Mouse (Mus musculus): ENCODE results near the gene Rps10. TPM values are rescaled to one million over a fixed set of nuclear protein-coding genes. Genes with fewer than 3 reads are reported as not detected.
A peak's percentile ranks its signal among the peaks of the same experiment; 100 is the strongest.

Gene Rps10
- 510 and 518 TPM in 2 replicates for polyA plus RNA-seq (2014; fragmentation: Nextera tagmentation; extraction: Ambion mirVana)

GRCm38 (mm10) chr17:27636132-27637020 lies at the start of gene Rps10:
Rps10 (minus strand) TSS chr17:27636669.
- no peak for ATAC-seq (ENCODE audit: low read depth)
- peak within 1 kb of the TSS; percentile 73; the same call in 1 of the 2 replicates for H3K9ac ChIP-seq (replicated peaks; ENCODE audit: low read depth, low read length)
- H3K27ac ChIP-seq (ENCODE audit: low read depth, low read length) = peak within 1 kb of the TSS; percentile 84; the same call in 1 of the 2 replicates
- peaks cover 14% of the 10 kb centered on the region for H3K4me1 ChIP-seq (ENCODE audit: control insufficient read depth, insufficient read depth, low read length)
- 0 out of 2 replicates have a peak, but pooled peaks cover 2% of the 10 kb centered on the region for H3K27me3 ChIP-seq (ENCODE audit: control insufficient read depth, insufficient read depth, low read length)
- 19% methylated on average over 18 of the region's 18 CpGs for WGBS
- peak within 1 kb of the TSS; percentile 97 for H3K4me2 ChIP-seq (ENCODE audit: low read depth, low read length)
- H3K4me3 ChIP-seq (ENCODE audit: low read depth, low read length) = peak within 1 kb of the TSS; percentile 82
- H3K9me3 ChIP-seq (ENCODE audit: control insufficient read depth, low read length) = no peaks in the 10 kb centered on the region
- peaks cover 20% of the 10 kb centered on the region for H3K36me3 ChIP-seq (ENCODE audit: control insufficient read depth, insufficient read depth, low read length)

DNA sequence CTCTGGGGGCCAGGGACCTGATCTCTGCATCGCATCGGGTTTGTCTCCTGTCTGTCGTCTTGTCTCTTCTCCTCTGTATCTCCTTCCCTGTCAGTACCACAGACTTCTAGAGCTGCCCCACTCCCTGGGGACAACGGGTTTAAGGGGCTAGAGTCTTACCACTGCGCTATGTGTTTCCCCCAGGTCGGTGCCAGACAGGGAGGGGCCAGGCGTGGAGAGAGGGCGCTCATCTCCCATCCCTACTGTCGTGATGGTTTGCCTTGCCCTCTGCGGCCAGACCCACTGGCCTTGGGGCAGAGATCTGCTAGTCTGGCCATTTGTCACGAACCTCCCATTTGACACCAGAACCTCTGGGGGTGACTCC lies 49.1 kb upstream of the Rps10 start:
- H3K27me3 ChIP-seq (ENCODE audit: control insufficient read depth, insufficient read depth, low read length) = peaks cover 3% of the 10 kb centered on the region; the same call in 1 of the 2 replicates
- WGBS = 3% methylated on average over 11 of the region's 11 CpGs
- H3K4me2 ChIP-seq (ENCODE audit: low read depth, low read length) = peak overlapping the region; percentile 92
- ATAC-seq (ENCODE audit: low read depth) = peak; percentile 57
- no peaks in the 10 kb centered on the region for H3K9me3 ChIP-seq (ENCODE audit: control insufficient read depth, low read length)
- H3K4me1 ChIP-seq (ENCODE audit: control insufficient read depth, insufficient read depth, low read length) = peaks cover 13% of the 10 kb centered on the region
- no peak overlapping the region for H3K27ac ChIP-seq (ENCODE audit: low read depth, low read length)
- H3K4me3 ChIP-seq (ENCODE audit: low read depth, low read length) = peak overlapping the region; percentile 55
- peak overlapping the region; percentile 73 for H3K9ac ChIP-seq (replicated peaks; ENCODE audit: low read depth, low read length)
- no peaks in the 10 kb centered on the region for H3K36me3 ChIP-seq (ENCODE audit: control insufficient read depth, insufficient read depth, low read length)

- ATAC-seq (ENCODE audit: low read depth) = peak; percentile 69
- Histone ChIP-seq H3K27ac (ENCODE audit: low read depth, low read length) (peak overlapping the region; percentile 28; the same call in 1 of the 2 replicates), H3K27me3 (ENCODE audit: control insufficient read depth, insufficient read depth, low read length) (peaks cover 3% of the 10 kb centered on the region; the same call in 1 of the 2 replicates), H3K4me2 (ENCODE audit: low read depth, low read length) (peak overlapping the region; percentile 92), H3K4me3 (ENCODE audit: low read depth, low read length) (peak overlapping the region; percentile 55), H3K4me1 (ENCODE audit: control insufficient read depth, insufficient read depth, low read length) (peaks cover 13% of the 10 kb centered on the region), H3K36me3 (ENCODE audit: control insufficient read depth, insufficient read depth, low read length) (no peaks in the 10 kb centered on the region), H3K9ac (replicated peaks; ENCODE audit: low read depth, low read length) (peak overlapping the region; percentile 73), H3K9me3 (ENCODE audit: control insufficient read depth, low read length) (no peaks in the 10 kb centered on the region)
- WGBS = under 1% methylated on average over 37 of the region's 53 CpGs
Measured at GRCm38 (mm10) chr17:27684886-27685549, 48.5 kb upstream of the Rps10 start.

DNA sequence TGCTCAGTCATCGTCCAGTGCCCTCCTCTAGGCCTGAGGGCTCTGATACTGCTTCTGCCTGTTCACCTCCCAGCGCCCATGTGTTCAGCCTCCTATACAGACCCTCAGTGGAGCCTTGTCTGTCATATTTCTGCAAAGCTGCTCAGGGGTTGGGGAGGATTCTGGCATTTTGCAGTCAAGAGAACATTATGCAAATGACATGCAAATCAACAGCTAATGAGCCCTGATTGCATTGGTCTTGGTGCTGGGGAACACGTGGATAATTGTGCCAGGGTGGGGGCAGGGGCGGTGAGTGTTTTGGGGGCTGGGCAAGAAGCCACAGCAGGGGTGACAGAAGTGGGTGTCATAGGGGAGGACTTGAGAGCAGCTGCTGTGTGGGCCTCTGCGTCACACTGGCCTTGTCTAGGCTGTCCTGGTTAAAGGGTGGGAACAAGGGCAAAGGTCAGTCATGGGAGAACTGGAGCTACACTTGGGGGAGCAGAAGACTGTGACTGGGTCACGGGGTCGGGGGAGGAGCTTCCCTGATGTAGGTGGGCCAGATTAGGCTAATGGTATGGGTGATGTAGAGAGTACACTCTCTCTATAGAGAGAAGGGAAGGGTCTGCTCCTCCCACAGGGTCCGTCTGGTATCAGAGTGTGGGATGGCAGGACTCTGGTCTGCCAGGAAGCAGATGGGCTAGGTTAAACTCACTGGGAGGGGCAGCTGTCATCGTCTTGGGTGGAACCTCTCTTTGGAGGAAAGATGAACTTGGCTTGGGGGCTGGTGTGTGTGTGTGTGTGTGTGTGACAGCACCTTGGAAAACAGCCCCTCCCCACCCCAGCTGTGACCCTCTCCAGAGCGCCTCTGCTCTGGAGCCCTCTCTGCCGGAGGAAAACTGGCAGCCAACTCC lies 42.7 kb upstream of the Rps10 start:
- 28% methylated on average over 11 of the region's 11 CpGs for WGBS
- Histone ChIP-seq H3K27ac (ENCODE audit: low read depth, low read length) (peak overlapping the region; percentile 82), H3K27me3 (ENCODE audit: control insufficient read depth, insufficient read depth, low read length) (no peaks in the 10 kb centered on the region), H3K4me2 (ENCODE audit: low read depth, low read length) (no peak overlapping the region), H3K9me3 (ENCODE audit: control insufficient read depth, low read length) (no peaks in the 10 kb centered on the region), H3K4me3 (ENCODE audit: low read depth, low read length) (no peak overlapping the region), H3K4me1 (ENCODE audit: control insufficient read depth, insufficient read depth, low read length) (peaks cover 15% of the 10 kb centered on the region), H3K9ac (replicated peaks; ENCODE audit: low read depth, low read length) (no peak overlapping the region), H3K36me3 (ENCODE audit: control insufficient read depth, insufficient read depth, low read length) (no peaks in the 10 kb centered on the region)
- peak; percentile 83 for ATAC-seq (ENCODE audit: low read depth)

- no peak overlapping the region for H3K27ac ChIP-seq (ENCODE audit: low read depth, low read length)
- no peaks in the 10 kb centered on the region for H3K9me3 ChIP-seq (ENCODE audit: control insufficient read depth, low read length)
- H3K4me1 ChIP-seq (ENCODE audit: control insufficient read depth, insufficient read depth, low read length) = peaks cover 15% of the 10 kb centered on the region
- H3K27me3 ChIP-seq (ENCODE audit: control insufficient read depth, insufficient read depth, low read length) = no peaks in the 10 kb centered on the region
- no peak overlapping the region for H3K4me3 ChIP-seq (ENCODE audit: low read depth, low read length)
- H3K36me3 ChIP-seq (ENCODE audit: control insufficient read depth, insufficient read depth, low read length) = no peaks in the 10 kb centered on the region
- 82% methylated on average over 5 of the region's 5 CpGs for WGBS
- no peak overlapping the region for H3K9ac ChIP-seq (replicated peaks; ENCODE audit: low read depth, low read length)
- ATAC-seq (ENCODE audit: low read depth) = no peak
- no peak overlapping the region for H3K4me2 ChIP-seq (ENCODE audit: low read depth, low read length)
Measured at GRCm38 (mm10) chr17:27677756-27678155, 41.3 kb upstream of the Rps10 start.

DNA sequence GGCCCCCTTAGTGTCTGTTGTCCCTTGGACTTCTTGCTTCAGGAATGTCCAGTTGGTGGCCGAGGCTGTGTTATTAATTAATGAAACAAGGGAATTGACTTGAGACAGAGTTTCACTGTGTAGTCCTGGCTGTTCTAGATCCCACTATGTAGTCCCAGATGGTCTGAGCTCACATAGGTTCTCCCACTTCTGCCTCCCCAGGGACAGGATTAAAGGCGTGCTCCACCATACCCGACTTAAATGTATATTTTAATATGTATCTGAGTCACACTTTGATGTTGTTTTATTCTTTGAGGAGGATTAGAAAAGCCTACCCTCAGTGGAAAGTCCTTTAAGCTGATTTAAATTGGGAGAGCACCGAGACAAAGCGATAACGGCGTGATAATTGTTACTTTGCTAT lies 39.8 kb upstream of the Rps10 start:
- Histone ChIP-seq H3K4me2 (ENCODE audit: low read depth, low read length) (no peak overlapping the region), H3K27ac (ENCODE audit: low read depth, low read length) (no peak overlapping the region), H3K9me3 (ENCODE audit: control insufficient read depth, low read length) (no peaks in the 10 kb centered on the region), H3K4me1 (ENCODE audit: control insufficient read depth, insufficient read depth, low read length) (peaks cover 15% of the 10 kb centered on the region), H3K27me3 (ENCODE audit: control insufficient read depth, insufficient read depth, low read length) (no peaks in the 10 kb centered on the region), H3K9ac (replicated peaks; ENCODE audit: low read depth, low read length) (no peak overlapping the region), H3K4me3 (ENCODE audit: low read depth, low read length) (no peak overlapping the region), H3K36me3 (ENCODE audit: control insufficient read depth, insufficient read depth, low read length) (no peaks in the 10 kb centered on the region)
- no peak for ATAC-seq (ENCODE audit: low read depth)
- 77% methylated on average over 7 of the region's 7 CpGs for WGBS

GRCm38 (mm10) chr17:27675453-27675852 lies 39.0 kb upstream of the Rps10 start:
- ATAC-seq (ENCODE audit: low read depth) = no peak
- no peaks in the 10 kb centered on the region for H3K9me3 ChIP-seq (ENCODE audit: control insufficient read depth, low read length)
- H3K4me3 ChIP-seq (ENCODE audit: low read depth, low read length) = no peak overlapping the region
- no peak overlapping the region for H3K9ac ChIP-seq (replicated peaks; ENCODE audit: low read depth, low read length)
- no peak overlapping the region for H3K27ac ChIP-seq (ENCODE audit: low read depth, low read length)
- no peaks in the 10 kb centered on the region for H3K27me3 ChIP-seq (ENCODE audit: control insufficient read depth, insufficient read depth, low read length)
- WGBS = 66% methylated on average over 9 of the region's 9 CpGs
- H3K4me1 ChIP-seq (ENCODE audit: control insufficient read depth, insufficient read depth, low read length) = peaks cover 15% of the 10 kb centered on the region
- H3K36me3 ChIP-seq (ENCODE audit: control insufficient read depth, insufficient read depth, low read length) = no peaks in the 10 kb centered on the region
- H3K4me2 ChIP-seq (ENCODE audit: low read depth, low read length) = no peak overlapping the region

GRCm38 (mm10) chr17:27673945-27674344 lies 37.5 kb upstream of the Rps10 start:
- Histone ChIP-seq H3K27ac (ENCODE audit: low read depth, low read length) (no peak overlapping the region), H3K4me2 (ENCODE audit: low read depth, low read length) (no peak overlapping the region), H3K4me3 (ENCODE audit: low read depth, low read length) (no peak overlapping the region), H3K9me3 (ENCODE audit: control insufficient read depth, low read length) (no peaks in the 10 kb centered on the region), H3K36me3 (ENCODE audit: control insufficient read depth, insufficient read depth, low read length) (no peaks in the 10 kb centered on the region), H3K9ac (replicated peaks; ENCODE audit: low read depth, low read length) (no peak overlapping the region), H3K27me3 (ENCODE audit: control insufficient read depth, insufficient read depth, low read length) (no peaks in the 10 kb centered on the region), H3K4me1 (ENCODE audit: control insufficient read depth, insufficient read depth, low read length) (peaks cover 7% of the 10 kb centered on the region)
- no peak for ATAC-seq (ENCODE audit: low read depth)
- 41% methylated on average over 7 of the region's 7 CpGs for WGBS

All from neural tube, embryonic 14.5 days (tissue).